ENCODE assay signal across 8 mouse cellular contexts in the genomic region with DNA sequence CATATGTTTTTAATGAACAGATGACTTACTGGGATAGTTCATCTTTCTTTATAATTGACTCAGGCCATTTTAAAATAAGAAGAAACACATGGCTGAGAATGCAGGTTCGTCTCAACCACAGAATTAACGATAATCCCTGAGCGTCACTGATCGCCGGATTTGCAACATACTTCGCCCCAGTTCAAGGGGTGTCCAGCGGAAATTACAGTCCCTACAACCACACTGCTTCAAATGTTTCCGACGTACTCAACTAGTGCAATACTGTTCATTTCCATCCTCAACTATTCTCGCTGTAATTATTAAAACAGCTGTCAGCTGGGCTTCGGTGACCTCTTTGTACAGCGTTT. TPM values are rescaled to one million over a fixed set of nuclear protein-coding genes. Genes with fewer than 3 reads are reported as not detected.
DNase-seq lines count a peak whose midpoint lies in the region; ATAC-seq and TF ChIP-seq lines count a peak whose summit lies in the region.

No protein-coding gene starts in this region.

- ATAC-seq in hindbrain, embryonic 15.5 days (ENCODE audit: low FRiP score, low read depth) = no peak

- 2% methylated on average over 12 of the region's 12 CpGs for WGBS in lung, adult 2 months
- 5% methylated on average over 12 of the region's 12 CpGs for WGBS in embryonic facial prominence, embryonic 10.5 days
- WGBS in hindbrain, embryonic 15.5 days = 5% methylated on average over 12 of the region's 12 CpGs

- TF ChIP-seq POLR2A in lung, adult 2 months (IDR thresholded peaks at IDR 0.05; ENCODE audit: borderline replicate concordance, extremely low read depth, low read depth, low read length) = no peak

- no peak overlapping the region for H3K27ac ChIP-seq in embryonic facial prominence, embryonic 10.5 days (replicated peaks)
- peak overlapping the region; percentile 95 for H3K27ac ChIP-seq in hindbrain, embryonic 15.5 days (replicated peaks)

- H3K9ac ChIP-seq in hindbrain, embryonic 15.5 days = peak overlapping the region; percentile 94

- H3K4me2 ChIP-seq in hindbrain, embryonic 15.5 days = peak overlapping the region; percentile 87

- no peaks in the 10 kb centered on the region for H3K4me1 ChIP-seq in lung, adult 2 months (ENCODE audit: control insufficient read depth, insufficient read depth, low read length)
- peaks cover 18% of the 10 kb centered on the region for H3K4me1 ChIP-seq in embryonic facial prominence, embryonic 10.5 days
- peaks cover 30% of the 10 kb centered on the region for H3K4me1 ChIP-seq in hindbrain, embryonic 15.5 days (replicated peaks)
- H3K4me1 ChIP-seq in megakaryocyte, embryonic 14.5 days = peaks cover 56% of the 10 kb centered on the region

- H3K9me3 ChIP-seq in embryonic facial prominence, embryonic 10.5 days = no peaks in the 10 kb centered on the region
- H3K9me3 ChIP-seq in hindbrain, embryonic 15.5 days = no peaks in the 10 kb centered on the region
- H3K9me3 ChIP-seq in megakaryocyte, embryonic 14.5 days = no peaks in the 10 kb centered on the region

- peaks cover 14% of the 10 kb centered on the region for H3K27me3 ChIP-seq in embryonic facial prominence, embryonic 10.5 days (replicated peaks; ENCODE audit: low read depth, poor library complexity, severe bottlenecking)
- H3K27me3 ChIP-seq in hindbrain, embryonic 15.5 days = no peaks in the 10 kb centered on the region
- H3K27me3 ChIP-seq in megakaryocyte, embryonic 14.5 days (replicated peaks) = no peaks in the 10 kb centered on the region

- H3K36me3 ChIP-seq in embryonic facial prominence, embryonic 10.5 days (replicated peaks) = peaks cover 21% of the 10 kb centered on the region
- peaks cover 15% of the 10 kb centered on the region for H3K36me3 ChIP-seq in hindbrain, embryonic 15.5 days
- H3K36me3 ChIP-seq in megakaryocyte, embryonic 14.5 days (replicated peaks; ENCODE audit: low read length) = peaks cover 24% of the 10 kb centered on the region

- peak overlapping the region; percentile 67 for H3K4me3 ChIP-seq in lung, adult 2 months (replicated peaks; ENCODE audit: extremely low read depth, low read depth, low read length)
- H3K4me3 ChIP-seq in embryonic facial prominence, embryonic 10.5 days = peak overlapping the region; percentile 86
- peak overlapping the region; percentile 92 for H3K4me3 ChIP-seq in hindbrain, embryonic 15.5 days
- peak overlapping the region; percentile 98 for H3K4me3 ChIP-seq in megakaryocyte, embryonic 14.5 days (replicated peaks)

- no peak for TF ChIP-seq CTCF in lung, adult 2 months (IDR thresholded peaks at IDR 0.05; ENCODE audit: insufficient read depth, low read length)

- no peak for DNase-seq in lung, adult 2 months
- no peak for DNase-seq in lung, postnatal 4 days
- DNase-seq in embryonic facial prominence, embryonic 10.5 days (ENCODE audit: low spot score) = peak; percentile 22
- no peak for DNase-seq in left cerebral cortex, adult 9 months (ENCODE audit: low spot score in 2 of 2)
- DNase-seq in ovary, postnatal 10 days (ENCODE audit: low spot score) = no peak
- no peak for DNase-seq in urinary bladder, postnatal 36 days (ENCODE audit: low spot score in 2 of 2)

RNA-seq across cellular contexts. Expression of a gene that starts 1.1 kb away (rescaled TPM):
- 5.3 and 5.4 TPM in 2 replicates for polyA plus RNA-seq in lung, adult 2 months (2012; rRNA removed)
- polyA plus RNA-seq in embryonic facial prominence, embryonic 10.5 days (2016; fragmentation: Nextera tagmentation; extraction: Ambion mirVana) = 16.1 and 19.2 TPM in 2 replicates
- 154 TPM in 2 replicates for polyA plus RNA-seq in hindbrain, embryonic 15.5 days (2015; fragmentation: Nextera tagmentation; extraction: Ambion mirVana)
- 0.29 and 5.9 TPM in 2 replicates for polyA plus RNA-seq in megakaryocyte, embryonic 14.5 days (2012; ENCODE audit: insufficient read depth, low replicate concordance)

RNA-seq across cellular contexts. Expression of a gene that starts 25.6 kb away (rescaled TPM):
- polyA plus RNA-seq in lung, adult 2 months (2012; rRNA removed) = 25.5 and 31.0 TPM in 2 replicates
- polyA plus RNA-seq in embryonic facial prominence, embryonic 10.5 days (2016; fragmentation: Nextera tagmentation; extraction: Ambion mirVana) = 302 and 311 TPM in 2 replicates
- 375 and 385 TPM in 2 replicates for polyA plus RNA-seq in hindbrain, embryonic 15.5 days (2015; fragmentation: Nextera tagmentation; extraction: Ambion mirVana)
- 7.8 and 88.7 TPM in 2 replicates for polyA plus RNA-seq in megakaryocyte, embryonic 14.5 days (2012; ENCODE audit: insufficient read depth, low replicate concordance)

RNA-seq across cellular contexts. Expression of a gene that starts 35.5 kb away (rescaled TPM):
- polyA plus RNA-seq in lung, adult 2 months (2012; rRNA removed) = 39.5 and 42.6 TPM in 2 replicates
- 32.6 and 34.0 TPM in 2 replicates for polyA plus RNA-seq in embryonic facial prominence, embryonic 10.5 days (2016; fragmentation: Nextera tagmentation; extraction: Ambion mirVana)
- 43.6 and 47.9 TPM in 2 replicates for polyA plus RNA-seq in hindbrain, embryonic 15.5 days (2015; fragmentation: Nextera tagmentation; extraction: Ambion mirVana)
- polyA plus RNA-seq in megakaryocyte, embryonic 14.5 days (2012; ENCODE audit: insufficient read depth, low replicate concordance) = 19.3 and 64.7 TPM in 2 replicates

RNA-seq across cellular contexts. Expression of a gene that starts 47.5 kb away (rescaled TPM):
- polyA plus RNA-seq in lung, adult 2 months (2012; rRNA removed) = 3.0 and 4.4 TPM in 2 replicates
- polyA plus RNA-seq in embryonic facial prominence, embryonic 10.5 days (2016; fragmentation: Nextera tagmentation; extraction: Ambion mirVana) = 37.5 and 41.8 TPM in 2 replicates
- polyA plus RNA-seq in hindbrain, embryonic 15.5 days (2015; fragmentation: Nextera tagmentation; extraction: Ambion mirVana) = 6.9 and 7.3 TPM in 2 replicates
- polyA plus RNA-seq in megakaryocyte, embryonic 14.5 days (2012; ENCODE audit: insufficient read depth, low replicate concordance) = 2.2 and 3.1 TPM in 2 replicates
